Mouse (Mus musculus) stomach, embryonic 16.5 days (tissue): ENCODE measurements around the gene Pif1. TPM values are rescaled to one million over a fixed set of nuclear protein-coding genes. Genes with fewer than 3 reads are reported as not detected.

Experiments
- ATAC-seq: fragments of 200-750 bp; cut with Nextera tagmentation; 2 replicates; pipeline ENCODE4 v1.8.0; 2017; ENCODE audit warnings: moderate number of reproducible peaks, moderate TSS enrichment; ENCODE audit not compliant: insufficient read depth, low FRiP score
- H3K27ac ChIP-seq: fragments of 300-500 bp; sonication (generic); 2 replicates; pipeline ENCODE4 v1.5.1; 2014; ENCODE audit warnings: low read length
- H3K27me3 ChIP-seq: fragments of 300-500 bp; sonication (generic); 2 replicates; pipeline ENCODE4 v1.6.1; 2014; ENCODE audit warnings: low read length, control low read depth, mixed read lengths; ENCODE audit not compliant: control insufficient read depth, insufficient read depth
- H3K36me3 ChIP-seq: fragments of 300-500 bp; sonication (generic); 2 replicates; pipeline ENCODE4 v1.6.1; 2014; ENCODE audit warnings: low read length; ENCODE audit not compliant: control insufficient read depth, insufficient read depth
- H3K4me1 ChIP-seq: fragments of 300-500 bp; sonication (generic); 2 replicates; pipeline ENCODE4 v1.6.1; 2014; ENCODE audit warnings: low read length, control low read depth, mixed read lengths; ENCODE audit not compliant: control insufficient read depth, insufficient read depth
- H3K4me2 ChIP-seq: fragments of 300-500 bp; sonication (generic); 2 replicates; pipeline ENCODE4 v1.6.1; 2014; ENCODE audit warnings: low read depth, low read length, mixed read lengths
- H3K4me3 ChIP-seq: fragments of 300-500 bp; sonication (generic); replicated peaks from 2 replicates; pipeline ENCODE4 v1.5.1; 2014; ENCODE audit warnings: mild to moderate bottlenecking, low read length
- H3K9ac ChIP-seq: fragments of 300-500 bp; sonication (generic); 2 replicates; pipeline ENCODE4 v1.6.1; 2014; ENCODE audit warnings: low read length
- H3K9me3 ChIP-seq: fragments of 300-500 bp; sonication (generic); replicated peaks from 2 replicates; pipeline ENCODE4 v1.6.1; 2016; ENCODE audit warnings: low read length, control low read depth; ENCODE audit not compliant: control insufficient read depth
- WGBS: fragments of 180-500 bp; shearing (Covaris S2); extraction: QIAGEN DNeasy Blood & Tissue Kit; methylation state at CpG from one replicate; pipeline ENCODE4 v1.1.7; 2014; 5-methylcytosine and 5-hydroxymethylcytosine counted together
- polyA plus RNA-seq: library from polyadenylated mRNA; unstranded; fragments of >200 nt; fragmentation: Nextera tagmentation; extraction: Ambion mirVana; gene quantifications from 2 replicates; pipeline ENCODE4 v1.2.1, GENCODE M21; 2015

The Pif1 gene
- polyA plus RNA-seq, 1 experiment from 2014 or later, result 12.7 TPM

GRCm38 (mm10) chr9:65603401-65604102 lies 16.6 kb downstream of the Pif1 start:
- H3K4me2 ChIP-seq, result no peak overlapping the region
- WGBS, result 57% methylated on average over 8 of the region's 8 CpGs
- H3K9me3 ChIP-seq, result no peaks in the 10 kb centered on the region
- no peak for ATAC-seq
- H3K36me3 ChIP-seq, result no peaks in the 10 kb centered on the region
- no peaks in the 10 kb centered on the region for H3K4me1 ChIP-seq
- no peak overlapping the region for H3K4me3 ChIP-seq
- no peak overlapping the region for H3K27ac ChIP-seq
- no peak overlapping the region for H3K9ac ChIP-seq
- no peaks in the 10 kb centered on the region for H3K27me3 ChIP-seq

- WGBS, result 9% methylated on average over 9 of the region's 9 CpGs
- H3K4me3 ChIP-seq, result no peak overlapping the region
- ATAC-seq, result peak; percentile 81
Observed at GRCm38 (mm10) chr9:65605471-65606136, 18.6 kb downstream of the Pif1 start.

GRCm38 (mm10) chr9:65606321-65607109 lies 19.6 kb downstream of the Pif1 start:
- Histone ChIP-seq H3K9me3 (no peaks in the 10 kb centered on the region), H3K4me3 (no peak overlapping the region), H3K27me3 (no peaks in the 10 kb centered on the region), H3K9ac (peak overlapping the region; percentile 36), H3K27ac (peak overlapping the region; percentile 73), H3K36me3 (no peaks in the 10 kb centered on the region), H3K4me2 (no peak overlapping the region), H3K4me1 (no peaks in the 10 kb centered on the region)
- peak; percentile 84; the same call in 1 of the 2 replicates for ATAC-seq
- WGBS, result 43% methylated on average over 9 of the region's 9 CpGs

More at GRCm38 (mm10) chr9:65605471-65606136, 18.6 kb downstream of the Pif1 start:
- Histone ChIP-seq H3K4me2 (peak overlapping the region; percentile 34; the same call in 1 of the 2 replicates), H3K9me3 (no peaks in the 10 kb centered on the region), H3K27ac (peak overlapping the region; percentile 73), H3K36me3 (no peaks in the 10 kb centered on the region), H3K4me1 (no peaks in the 10 kb centered on the region), H3K27me3 (no peaks in the 10 kb centered on the region), H3K9ac (no peak overlapping the region)

- Histone ChIP-seq H3K27me3 (no peaks in the 10 kb centered on the region), H3K4me3 (no peak overlapping the region), H3K27ac (peak overlapping the region; percentile 61), H3K9me3 (no peaks in the 10 kb centered on the region), H3K9ac (0 out of 2 replicates have a peak overlapping the region, but pooled peaks have one; percentile 12), H3K4me1 (no peaks in the 10 kb centered on the region), H3K4me2 (no peak overlapping the region), H3K36me3 (no peaks in the 10 kb centered on the region)
- ATAC-seq, result no peak
- WGBS, result 40% methylated on average over 2 of the region's 2 CpGs
Observed at GRCm38 (mm10) chr9:65607120-65607519, 20.2 kb downstream of the Pif1 start.

GRCm38 (mm10) chr9:65611969-65612486 lies 25.1 kb downstream of the Pif1 start:
- H3K36me3 ChIP-seq, result no peaks in the 10 kb centered on the region
- no peak overlapping the region for H3K27ac ChIP-seq
- no peaks in the 10 kb centered on the region for H3K4me1 ChIP-seq
- H3K9me3 ChIP-seq, result no peaks in the 10 kb centered on the region
- H3K4me3 ChIP-seq, result no peak overlapping the region
- no peak overlapping the region for H3K9ac ChIP-seq
- 65% methylated on average over 5 of the region's 5 CpGs for WGBS
- H3K27me3 ChIP-seq, result no peaks in the 10 kb centered on the region
- H3K4me2 ChIP-seq, result no peak overlapping the region
- no peak for ATAC-seq

- H3K4me2 ChIP-seq, result no peak overlapping the region
- no peaks in the 10 kb centered on the region for H3K4me1 ChIP-seq
- H3K9me3 ChIP-seq, result no peaks in the 10 kb centered on the region
- H3K9ac ChIP-seq, result 0 out of 2 replicates have a peak overlapping the region, but pooled peaks have one; percentile 23
- WGBS, result 24% methylated on average over 2 of the region's 2 CpGs
- no peaks in the 10 kb centered on the region for H3K27me3 ChIP-seq
- no peaks in the 10 kb centered on the region for H3K36me3 ChIP-seq
- H3K4me3 ChIP-seq, result no peak overlapping the region
- no peak for ATAC-seq
- no peak overlapping the region for H3K27ac ChIP-seq
Observed at GRCm38 (mm10) chr9:65613098-65613497, 26.1 kb downstream of the Pif1 start.

GRCm38 (mm10) chr9:65619311-65619710 lies 32.4 kb downstream of the Pif1 start:
- H3K4me2 ChIP-seq, result no peak overlapping the region
- H3K4me3 ChIP-seq, result no peak overlapping the region
- WGBS, result 58% methylated on average over 3 of the region's 3 CpGs

GRCm38 (mm10) chr9:65621196-65621595 lies 34.2 kb downstream of the Pif1 start:
- no peak overlapping the region for H3K4me3 ChIP-seq
- no peak for ATAC-seq
- H3K9ac ChIP-seq, result no peak overlapping the region
- no peak overlapping the region for H3K4me2 ChIP-seq
- no peaks in the 10 kb centered on the region for H3K36me3 ChIP-seq
- WGBS, result 89% methylated on average over 4 of the region's 4 CpGs
- no peak overlapping the region for H3K27ac ChIP-seq
- H3K9me3 ChIP-seq, result no peaks in the 10 kb centered on the region
- H3K4me1 ChIP-seq, result no peaks in the 10 kb centered on the region
- H3K27me3 ChIP-seq, result no peaks in the 10 kb centered on the region

More at GRCm38 (mm10) chr9:65619311-65619710, 32.4 kb downstream of the Pif1 start:
- Histone ChIP-seq H3K9ac (no peak overlapping the region), H3K27ac (no peak overlapping the region), H3K4me1 (no peaks in the 10 kb centered on the region), H3K9me3 (no peaks in the 10 kb centered on the region), H3K36me3 (no peaks in the 10 kb centered on the region), H3K27me3 (no peaks in the 10 kb centered on the region)
- no peak for ATAC-seq
